ENCODE assay signal across 9 mouse cellular contexts in genomic region chr2:33717821-33718351, GRCm38 (mm10).
DNase-seq lines count a peak whose midpoint lies in the region; ATAC-seq lines count a peak whose summit lies in the region.
"Had no signal": no experiment of that assay in that cellular context is flagged by ENCODE, and none has a peak within 500 bp of the region (broad histone marks: within the 10 kb centered on the region; RNA-seq: fewer than 3 reads in every experiment).

No protein-coding gene starts in this region.

- ATAC-seq in forebrain, embryonic 11.5 days (replicated peaks; ENCODE audit: low FRiP score), result no peak
- no peak for ATAC-seq in forebrain, embryonic 16.5 days
- ATAC-seq in lung, embryonic 16.5 days (ENCODE audit: low read depth), result no peak
- no peak for ATAC-seq in hindbrain, embryonic 14.5 days (ENCODE audit: low FRiP score)
- ATAC-seq in neural tube, embryonic 13.5 days (ENCODE audit: low read depth), result no peak

- WGBS in forebrain, embryonic 11.5 days, result 20% methylated on average over 21 of the region's 21 CpGs
- WGBS in forebrain, embryonic 16.5 days, result 13% methylated on average over 21 of the region's 21 CpGs
- 6% methylated on average over 21 of the region's 21 CpGs for WGBS in lung, embryonic 16.5 days
- 9% methylated on average over 21 of the region's 21 CpGs for WGBS in hindbrain, embryonic 14.5 days
- WGBS in neural tube, embryonic 13.5 days, result 11% methylated on average over 21 of the region's 21 CpGs

- intact Hi-C loops in left cerebral cortex, postnatal 4 days (cut with DNase I), result no loop called here

- no peak for DNase-seq in forebrain, embryonic 11.5 days (ENCODE audit: low spot score)
- DNase-seq in lung, postnatal 36 days, result no peak
- DNase-seq in hindbrain, embryonic 14.5 days (ENCODE audit: low spot score), result no peak
- no peak for DNase-seq in left cerebral cortex, postnatal 4 days
- DNase-seq in layer of hippocampus, adult 9-11 months, result no peak
- DNase-seq: B cell, adult 2 months had no signal

- H3K4me2 ChIP-seq in forebrain, embryonic 11.5 days (ENCODE audit: low read depth, low read length, severe bottlenecking), result peak overlapping the region; percentile 29; the same call in 1 of the 2 replicates
- H3K4me2 ChIP-seq in forebrain, embryonic 16.5 days (ENCODE audit: low read length), result no peak overlapping the region
- H3K4me2 ChIP-seq in lung, embryonic 16.5 days (ENCODE audit: low read depth, low read length), result peak overlapping the region; percentile 45
- peak overlapping the region; percentile 31; the same call in 1 of the 2 replicates for H3K4me2 ChIP-seq in hindbrain, embryonic 14.5 days (replicated peaks)
- peak overlapping the region; percentile 40 for H3K4me2 ChIP-seq in neural tube, embryonic 13.5 days

- H3K4me1 ChIP-seq in forebrain, embryonic 11.5 days (replicated peaks; ENCODE audit: control insufficient read depth, insufficient read depth, low read length), result peaks cover 21% of the 10 kb centered on the region
- peaks cover 41% of the 10 kb centered on the region for H3K4me1 ChIP-seq in forebrain, embryonic 16.5 days (replicated peaks; ENCODE audit: control insufficient read depth, insufficient read depth, low read length)
- peaks cover 7% of the 10 kb centered on the region for H3K4me1 ChIP-seq in lung, embryonic 16.5 days (replicated peaks; ENCODE audit: control insufficient read depth, insufficient read depth, low read length)
- peaks cover 50% of the 10 kb centered on the region for H3K4me1 ChIP-seq in hindbrain, embryonic 14.5 days (replicated peaks; ENCODE audit: control insufficient read depth, insufficient read depth, low read length)
- peaks cover 77% of the 10 kb centered on the region for H3K4me1 ChIP-seq in neural tube, embryonic 13.5 days (replicated peaks)

- peak overlapping the region; percentile 32; the same call in 1 of the 2 replicates for H3K9ac ChIP-seq in forebrain, embryonic 11.5 days (ENCODE audit: low read length)
- no peak overlapping the region for H3K9ac ChIP-seq in forebrain, embryonic 16.5 days (replicated peaks; ENCODE audit: low read depth, low read length)
- H3K9ac ChIP-seq in lung, embryonic 16.5 days (ENCODE audit: low read length), result no peak overlapping the region
- H3K9ac ChIP-seq in hindbrain, embryonic 14.5 days, result no peak overlapping the region; the same call in 1 of the 2 replicates
- H3K9ac ChIP-seq in neural tube, embryonic 13.5 days, result 0 out of 2 replicates have a peak overlapping the region, but pooled peaks have one; percentile 22

- no peak overlapping the region for H3K27ac ChIP-seq in forebrain, embryonic 11.5 days (ENCODE audit: low read depth, low read length)
- no peak overlapping the region for H3K27ac ChIP-seq in forebrain, embryonic 16.5 days (ENCODE audit: low read length)
- H3K27ac ChIP-seq in lung, embryonic 16.5 days (ENCODE audit: low read length), result no peak overlapping the region
- peak overlapping the region; percentile 9; the same call in 1 of the 2 replicates for H3K27ac ChIP-seq in hindbrain, embryonic 14.5 days
- 0 out of 2 replicates have a peak overlapping the region, but pooled peaks have one; percentile 24 for H3K27ac ChIP-seq in neural tube, embryonic 13.5 days (replicated peaks)

- peaks cover 17% of the 10 kb centered on the region for H3K27me3 ChIP-seq in forebrain, embryonic 11.5 days (ENCODE audit: control insufficient read depth, insufficient read depth, low read length)
- H3K27me3 ChIP-seq in forebrain, embryonic 16.5 days (replicated peaks; ENCODE audit: control insufficient read depth, insufficient read depth, low read length), result peaks cover 11% of the 10 kb centered on the region; the same call in 1 of the 2 replicates
- H3K27me3 ChIP-seq in lung, embryonic 16.5 days (ENCODE audit: control insufficient read depth, insufficient read depth, low read depth, low read length), result peaks cover 28% of the 10 kb centered on the region
- H3K27me3 ChIP-seq in hindbrain, embryonic 14.5 days (ENCODE audit: control insufficient read depth, insufficient read depth, low read length), result peaks cover 8% of the 10 kb centered on the region; the same call in 1 of the 2 replicates
- peaks cover 21% of the 10 kb centered on the region for H3K27me3 ChIP-seq in neural tube, embryonic 13.5 days

- H3K4me3 ChIP-seq in forebrain, embryonic 11.5 days (ENCODE audit: low read depth, low read length), result no peak overlapping the region
- H3K4me3 ChIP-seq in forebrain, embryonic 16.5 days (replicated peaks; ENCODE audit: low read length), result no peak overlapping the region
- peak overlapping the region; percentile 24; the same call in 1 of the 2 replicates for H3K4me3 ChIP-seq in lung, embryonic 16.5 days (ENCODE audit: low read length)
- H3K4me3 ChIP-seq in hindbrain, embryonic 14.5 days (replicated peaks; ENCODE audit: low read length), result no peak overlapping the region
- no peak overlapping the region for H3K4me3 ChIP-seq in neural tube, embryonic 13.5 days

- no peaks in the 10 kb centered on the region for H3K36me3 ChIP-seq in forebrain, embryonic 11.5 days (ENCODE audit: control insufficient read depth, insufficient read depth, low read length)
- H3K36me3 ChIP-seq in forebrain, embryonic 16.5 days (ENCODE audit: control insufficient read depth, insufficient read depth), result no peaks in the 10 kb centered on the region
- no peaks in the 10 kb centered on the region for H3K36me3 ChIP-seq in lung, embryonic 16.5 days (ENCODE audit: control insufficient read depth, insufficient read depth, low read length)
- H3K36me3 ChIP-seq in hindbrain, embryonic 14.5 days (replicated peaks; ENCODE audit: control insufficient read depth, insufficient read depth), result no peaks in the 10 kb centered on the region
- no peaks in the 10 kb centered on the region for H3K36me3 ChIP-seq in neural tube, embryonic 13.5 days

- no peaks in the 10 kb centered on the region for H3K9me3 ChIP-seq in forebrain, embryonic 11.5 days (ENCODE audit: control insufficient read depth, low read length)
- no peaks in the 10 kb centered on the region for H3K9me3 ChIP-seq in forebrain, embryonic 16.5 days (ENCODE audit: control insufficient read depth, low read length)
- H3K9me3 ChIP-seq in lung, embryonic 16.5 days (ENCODE audit: control insufficient read depth, low read length), result no peaks in the 10 kb centered on the region
- no peaks in the 10 kb centered on the region for H3K9me3 ChIP-seq in hindbrain, embryonic 14.5 days (ENCODE audit: control insufficient read depth, low read length)
- H3K9me3 ChIP-seq in neural tube, embryonic 13.5 days, result no peaks in the 10 kb centered on the region

Comparison
In these comparisons a context has a peak if more than half of its experiments do, and no peak if none do; other contexts are left out.
1. H3K9ac ChIP-seq: peak in forebrain, embryonic 11.5 days (single experiment) and neural tube, embryonic 13.5 days (single experiment); none in forebrain, embryonic 16.5 days (single experiment), lung, embryonic 16.5 days (single experiment) and hindbrain, embryonic 14.5 days (single experiment).
2. H3K27ac ChIP-seq: peak in hindbrain, embryonic 14.5 days (single experiment) and neural tube, embryonic 13.5 days (single experiment); none in forebrain, embryonic 11.5 days (single experiment), forebrain, embryonic 16.5 days (single experiment) and lung, embryonic 16.5 days (single experiment).